Comparison of ENCODE assay signal across 25 mouse cellular contexts in the genomic region with DNA sequence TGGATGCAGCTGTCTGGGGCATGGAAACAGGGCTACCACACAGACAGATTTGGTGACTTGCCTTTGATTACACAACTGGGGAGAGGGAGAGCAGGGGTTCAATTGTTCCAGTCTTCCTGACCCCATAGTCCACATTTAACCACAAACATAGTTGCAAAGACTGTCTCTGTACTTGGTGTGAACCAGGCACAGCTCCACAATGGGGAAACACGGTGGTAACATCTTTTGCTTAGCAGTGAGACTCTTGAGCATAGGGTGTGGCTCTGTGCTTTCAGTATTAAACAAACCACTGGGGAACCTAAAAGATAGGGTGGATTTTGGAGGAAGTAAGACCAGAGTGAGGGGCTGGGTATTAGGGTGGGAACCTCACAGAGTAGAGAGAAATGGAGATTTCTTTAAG. TPM values are rescaled to one million over a fixed set of nuclear protein-coding genes. Genes with fewer than 3 reads are reported as not detected.
DNase-seq lines count a peak whose midpoint lies in the region; ATAC-seq and TF ChIP-seq lines count a peak whose summit lies in the region.
"Had no signal": no experiment of that assay in that cellular context is flagged by ENCODE, and none has a peak within 500 bp of the region (broad histone marks: within the 10 kb centered on the region; RNA-seq: fewer than 3 reads in every experiment).

No protein-coding gene starts in this region.

- H3K4me1 ChIP-seq in lung, postnatal 0 days (ENCODE audit: insufficient read depth, low read depth, low read length): 0 out of 2 replicates have a peak, but pooled peaks cover 4% of the 10 kb centered on the region
- H3K4me1 ChIP-seq in MEL (ENCODE audit: control insufficient read depth in 1 of 2, insufficient read depth in 2 of 2, low read length in 2 of 2): no peaks in the 10 kb centered on the region
- H3K4me1 ChIP-seq in kidney, embryonic 15.5 days: no peaks in the 10 kb centered on the region
- H3K4me1 ChIP-seq: embryonic facial prominence, embryonic 12.5 days; embryonic facial prominence, embryonic 15.5 days; hindbrain, embryonic 10.5 days; hindbrain, embryonic 13.5 days had no signal

- H3K4me2 ChIP-seq in lung, postnatal 0 days (replicated peaks; ENCODE audit: low read depth, low read length): no peak overlapping the region
- no peak overlapping the region for H3K4me2 ChIP-seq in kidney, embryonic 15.5 days
- H3K4me2 ChIP-seq: embryonic facial prominence, embryonic 12.5 days; embryonic facial prominence, embryonic 15.5 days; hindbrain, embryonic 13.5 days had no signal

- no peak overlapping the region for H3K4me3 ChIP-seq in lung, postnatal 0 days (ENCODE audit: low read depth, low read length)
- no peak overlapping the region for H3K4me3 ChIP-seq in MEL (ENCODE audit: control insufficient read depth in 1 of 2, insufficient read depth in 1 of 2, low read depth in 2 of 2, low read length in 2 of 2)
- H3K4me3 ChIP-seq in kidney, embryonic 15.5 days (replicated peaks): no peak overlapping the region
- H3K4me3 ChIP-seq: embryonic facial prominence, embryonic 12.5 days; embryonic facial prominence, embryonic 15.5 days; gastrocnemius, adult 2 months; hindbrain, embryonic 10.5 days; hindbrain, embryonic 13.5 days had no signal

- 0 out of 2 replicates have a peak overlapping the region, but pooled peaks have one; percentile 3 for H3K27ac ChIP-seq in lung, postnatal 0 days (ENCODE audit: low read length)
- no peak overlapping the region for H3K27ac ChIP-seq in MEL (ENCODE audit: control insufficient read depth, low read depth, low read length)
- no peak overlapping the region for H3K27ac ChIP-seq in kidney, embryonic 15.5 days
- H3K27ac ChIP-seq: embryonic facial prominence, embryonic 12.5 days; embryonic facial prominence, embryonic 15.5 days; gastrocnemius, adult 2 months; hindbrain, embryonic 10.5 days; hindbrain, embryonic 13.5 days had no signal

- no peaks in the 10 kb centered on the region for H3K79me2 ChIP-seq in MEL (ENCODE audit: control insufficient read depth, insufficient read depth, low read length, poor library complexity)

- TF ChIP-seq RAD21 in MEL (IDR thresholded peaks at IDR 0.05; ENCODE audit: low read depth, low read length): no peak

- TF ChIP-seq EP300 in lung, postnatal 0 days (IDR thresholded peaks at IDR 0.05): no peak; the same call in 1 of the 2 replicates
- no peak for TF ChIP-seq EP300 in MEL (IDR thresholded peaks at IDR 0.05; ENCODE audit: low read depth in 1 of 2, low read length in 2 of 2)

- TF ChIP-seq CTCF in lung, postnatal 0 days (IDR thresholded peaks at IDR 0.05): no peak
- no peak for TF ChIP-seq CTCF in MEL (IDR thresholded peaks at IDR 0.05 in 2 of 3, conservative IDR thresholded peaks at IDR 0.05 in 1 of 3; ENCODE audit: control insufficient read depth in 1 of 3, insufficient read depth in 1 of 3, low read depth in 2 of 3, low read length in 3 of 3, poor library complexity in 1 of 3, severe bottlenecking in 1 of 3)

- H3K9ac ChIP-seq in lung, postnatal 0 days (replicated peaks; ENCODE audit: low read depth): no peak overlapping the region
- H3K9ac ChIP-seq in MEL (ENCODE audit: control insufficient read depth, low read depth, low read length, poor library complexity, severe bottlenecking): no peak overlapping the region
- H3K9ac ChIP-seq in kidney, embryonic 15.5 days: no peak overlapping the region
- H3K9ac ChIP-seq: embryonic facial prominence, embryonic 12.5 days; embryonic facial prominence, embryonic 15.5 days; forebrain, postnatal 0 days; hindbrain, embryonic 13.5 days had no signal

- TF ChIP-seq POLR2A in MEL (IDR thresholded peaks at IDR 0.05; ENCODE audit: control insufficient read depth in 1 of 2, insufficient read depth in 1 of 2, low read depth in 1 of 2, low read length in 2 of 2, poor library complexity in 1 of 2): no peak

- H3K9me3 ChIP-seq in lung, postnatal 0 days (ENCODE audit: low read length): no peaks in the 10 kb centered on the region
- no peaks in the 10 kb centered on the region for H3K9me3 ChIP-seq in MEL (replicated peaks; ENCODE audit: insufficient read depth, low read length)
- no peaks in the 10 kb centered on the region for H3K9me3 ChIP-seq in kidney, embryonic 15.5 days (replicated peaks)
- H3K9me3 ChIP-seq: embryonic facial prominence, embryonic 12.5 days; embryonic facial prominence, embryonic 15.5 days; hindbrain, embryonic 10.5 days; hindbrain, embryonic 13.5 days had no signal

- DNase-seq in lung, postnatal 0 days (ENCODE audit: low spot score): peak; percentile 25
- DNase-seq in lung, adult 18-20 months: no peak
- DNase-seq in MEL (ENCODE audit: low read depth, low spot score): peak; percentile 25
- DNase-seq in naive thymus-derived CD4-positive, alpha-beta T cell, adult 2 months (ENCODE audit: low read depth): peak; percentile 9
- no peak for DNase-seq in heart, postnatal 4 days
- no peak for DNase-seq in retina, postnatal 1 day
- DNase-seq: adrenal gland, adult 8-10 months; adrenal gland, postnatal 25 days; B cell, adult 2 months; cerebellum, adult 18-20 months; cerebellum, adult 9-10 months; cerebellum, postnatal 14 days; forebrain, postnatal 0 days; gastrocnemius, adult 2 months; gastrocnemius, postnatal 14 days; heart, adult 18-20 months had no signal

- peak; percentile 38 for ATAC-seq in lung, postnatal 0 days
- ATAC-seq in megakaryocyte, adult 5-6 weeks (ENCODE audit: poor library complexity, severe bottlenecking): peak; percentile 81
- ATAC-seq in kidney, embryonic 15.5 days (replicated peaks; ENCODE audit: low FRiP score): no peak
- ATAC-seq: activated CD4-positive, CD25-positive, alpha-beta regulatory T cell, adult 4 months; forebrain, embryonic 14.5 days; forebrain, postnatal 0 days; hindbrain, embryonic 16.5 days had no signal

- WGBS in lung, postnatal 0 days: 40% methylated on average over 1 of the region's 1 CpGs
- 88% methylated on average over 1 of the region's 1 CpGs for WGBS in kidney, embryonic 15.5 days

- H3K27me3 ChIP-seq in lung, postnatal 0 days (replicated peaks; ENCODE audit: insufficient read depth, low read length): no peaks in the 10 kb centered on the region
- H3K27me3 ChIP-seq in MEL (ENCODE audit: control insufficient read depth in 1 of 2, insufficient read depth in 2 of 2, low read length in 2 of 2): no peaks in the 10 kb centered on the region
- H3K27me3 ChIP-seq in kidney, embryonic 15.5 days: no peaks in the 10 kb centered on the region
- H3K27me3 ChIP-seq: embryonic facial prominence, embryonic 12.5 days; embryonic facial prominence, embryonic 15.5 days; hindbrain, embryonic 13.5 days had no signal

- H3K36me3 ChIP-seq in lung, postnatal 0 days (ENCODE audit: insufficient read depth, low read length): no peaks in the 10 kb centered on the region
- H3K36me3 ChIP-seq in MEL (ENCODE audit: control insufficient read depth in 1 of 2, insufficient read depth in 2 of 2, low read length in 2 of 2): no peaks in the 10 kb centered on the region; a peak in 1 of 4 replicates
- no peaks in the 10 kb centered on the region for H3K36me3 ChIP-seq in kidney, embryonic 15.5 days
- H3K36me3 ChIP-seq: embryonic facial prominence, embryonic 12.5 days; embryonic facial prominence, embryonic 15.5 days; hindbrain, embryonic 10.5 days; hindbrain, embryonic 13.5 days had no signal

TF ChIP-seq in MEL, 35 proteins besides CTCF, POLR2A, EP300 and RAD21:
- no peak for TF ChIP-seq MYC (IDR thresholded peaks at IDR 0.05; ENCODE audit: low read depth, low read length)
- no peak for TF ChIP-seq RCOR1 (IDR thresholded peaks at IDR 0.05; ENCODE audit: low read depth, low read length)
- no peak for TF ChIP-seq MAFK (IDR thresholded peaks at IDR 0.05; ENCODE audit: borderline replicate concordance, low read depth, low read length)
- TF ChIP-seq GABPA (IDR thresholded peaks at IDR 0.05; ENCODE audit: low read depth, low read length): no peak
- TF ChIP-seq ZMIZ1 (IDR thresholded peaks at IDR 0.05; ENCODE audit: low read depth, low read length): no peak
- no peak for TF ChIP-seq CHD1 (IDR thresholded peaks at IDR 0.05; ENCODE audit: low read depth, low read length)
- TF ChIP-seq NELFE (IDR thresholded peaks at IDR 0.05; ENCODE audit: low read depth, low read length): no peak
- TF ChIP-seq JUND (IDR thresholded peaks at IDR 0.05; ENCODE audit: low read depth, low read length): no peak
- TF ChIP-seq TCF12 (IDR thresholded peaks at IDR 0.05; ENCODE audit: low read depth, low read length): no peak
- no peak for TF ChIP-seq GATA1 (IDR thresholded peaks at IDR 0.05; ENCODE audit: low read depth, low read length)
- TF ChIP-seq ZC3H11A (IDR thresholded peaks at IDR 0.05; ENCODE audit: low read depth, low read length): no peak
- TF ChIP-seq UBTF (IDR thresholded peaks at IDR 0.05; ENCODE audit: borderline replicate concordance, insufficient read depth, low read depth, low read length): no peak
- no peak for TF ChIP-seq MEF2A (IDR thresholded peaks at IDR 0.05; ENCODE audit: extremely low read depth, insufficient replicate concordance, low read depth, low read length, poor library complexity, severe bottlenecking)
- no peak for TF ChIP-seq SIN3A (IDR thresholded peaks at IDR 0.05; ENCODE audit: low read length)
- no peak for TF ChIP-seq POLR2AphosphoS2 (IDR thresholded peaks at IDR 0.05; ENCODE audit: low read length)
- no peak for TF ChIP-seq ZKSCAN1 (IDR thresholded peaks at IDR 0.05; ENCODE audit: low read depth, low read length)
- no peak for TF ChIP-seq BHLHE40 (IDR thresholded peaks at IDR 0.05; ENCODE audit: borderline replicate concordance, low read depth, low read length)
TF ChIP-seq in MEL: peak in this region for 0.

RNA-seq across cellular contexts. Expression of gene Rgs2, which starts 47.9 kb away (rescaled TPM):
- polyA plus RNA-seq in lung, postnatal 0 days (2015; fragmentation: Nextera tagmentation; extraction: Ambion mirVana): 134 and 142 TPM in 2 replicates
- total RNA-seq in MEL (2012; rRNA removed): 1.2 and 1.3 TPM in 2 replicates
- 1 to 10 TPM in 1 of 2 experiments, not detected in 1; 2.9 TPM for polyA plus RNA-seq in MEL (2012; ENCODE audit: insufficient read depth in 1 of 2, insufficient read length in 2 of 2, low read depth in 1 of 2, low replicate concordance in 2 of 2, missing spikeins in 1 of 2)
- total RNA-seq in megakaryocyte, adult 5-6 weeks (2015): 474 and 499 TPM in 2 replicates
- 300 and 347 TPM in 2 replicates for total RNA-seq in megakaryocyte, adult 5-6 weeks (2017)
- total RNA-seq in heart, postnatal 4 days (2021): 10 to 100 TPM; 51.0 to 68.0 TPM
- polyA plus RNA-seq in kidney, embryonic 15.5 days (2015; fragmentation: Nextera tagmentation; extraction: Ambion mirVana): 32.1 and 41.6 TPM in 2 replicates

Comparison
In these comparisons a context has a peak if more than half of its experiments do, and no peak if none do; other contexts are left out.
1. DNase-seq: peak in lung, postnatal 0 days (single experiment), MEL (single experiment) and naive thymus-derived CD4-positive, alpha-beta T cell, adult 2 months (single experiment); none in lung, adult 18-20 months (0 of 2), heart, postnatal 4 days (single experiment) and retina, postnatal 1 day (single experiment).
2. RNA of gene Rgs2, which starts 47.9 kb away (total RNA-seq): 300 to 499 TPM in megakaryocyte, adult 5-6 weeks and 51.0 to 68.0 TPM in heart, postnatal 4 days; 1.2 to 1.3 TPM in MEL; every median in the first group is over 10 times any median in the second.